In genomic region chr2:49921948-49922347, GRCm38 (mm10) we compare ENCODE assay signal across 16 mouse cellular contexts.
DNase-seq lines count a peak whose midpoint lies in the region; ATAC-seq and TF ChIP-seq lines count a peak whose summit lies in the region.
"Had no signal": no experiment of that assay in that cellular context is flagged by ENCODE, and none has a peak within 500 bp of the region (broad histone marks: within the 10 kb centered on the region; RNA-seq: fewer than 3 reads in every experiment).

No protein-coding gene starts in this region.

- no peak overlapping the region for H3K4me2 ChIP-seq in lung, embryonic 14.5 days
- no peak overlapping the region for H3K4me2 ChIP-seq in lung, postnatal 0 days (replicated peaks; ENCODE audit: low read depth, low read length)
- H3K4me2 ChIP-seq in neural tube, embryonic 15.5 days, result no peak overlapping the region
- H3K4me2 ChIP-seq: limb, embryonic 12.5 days had no signal

- no peak overlapping the region for H3K4me3 ChIP-seq in lung, embryonic 14.5 days (ENCODE audit: low read depth, low read length)
- no peak overlapping the region for H3K4me3 ChIP-seq in lung, postnatal 0 days (ENCODE audit: low read depth, low read length)
- H3K4me3 ChIP-seq in neural tube, embryonic 15.5 days (replicated peaks), result no peak overlapping the region
- H3K4me3 ChIP-seq: limb, embryonic 12.5 days had no signal

- H3K9me3 ChIP-seq in lung, embryonic 14.5 days (ENCODE audit: low read depth, low read length), result no peaks in the 10 kb centered on the region
- no peaks in the 10 kb centered on the region for H3K9me3 ChIP-seq in lung, postnatal 0 days (ENCODE audit: low read length)
- H3K9me3 ChIP-seq in neural tube, embryonic 15.5 days (replicated peaks), result no peaks in the 10 kb centered on the region
- H3K9me3 ChIP-seq: limb, embryonic 12.5 days had no signal

- no peaks in the 10 kb centered on the region for H3K27me3 ChIP-seq in lung, embryonic 14.5 days (ENCODE audit: insufficient read depth, low read length)
- H3K27me3 ChIP-seq in lung, postnatal 0 days (replicated peaks; ENCODE audit: insufficient read depth, low read length), result no peaks in the 10 kb centered on the region
- H3K27me3 ChIP-seq in neural tube, embryonic 15.5 days (replicated peaks), result no peaks in the 10 kb centered on the region
- H3K27me3 ChIP-seq: CH12.LX; limb, embryonic 12.5 days had no signal

- H3K27ac ChIP-seq in lung, embryonic 14.5 days (ENCODE audit: low read depth), result no peak overlapping the region
- no peak overlapping the region for H3K27ac ChIP-seq in lung, postnatal 0 days (ENCODE audit: low read length)
- H3K27ac ChIP-seq in neural tube, embryonic 15.5 days (replicated peaks), result no peak overlapping the region
- H3K27ac ChIP-seq: limb, embryonic 12.5 days had no signal

- no peaks in the 10 kb centered on the region for H3K4me1 ChIP-seq in lung, embryonic 14.5 days (ENCODE audit: insufficient read depth)
- H3K4me1 ChIP-seq in lung, postnatal 0 days (ENCODE audit: insufficient read depth, low read depth, low read length), result no peaks in the 10 kb centered on the region
- peaks cover 14% of the 10 kb centered on the region for H3K4me1 ChIP-seq in neural tube, embryonic 15.5 days

- peak; percentile 64 for DNase-seq in lung, embryonic 14.5 days
- no peak for DNase-seq in lung, postnatal 0 days (ENCODE audit: low spot score)
- peak; percentile 21 for DNase-seq in R1 (ENCODE audit: low read depth, low spot score)
- peak; percentile 63 for DNase-seq in embryo, embryonic 11 days
- no peak for DNase-seq in ovary, postnatal 14 days (ENCODE audit: low spot score)
- DNase-seq: cerebellum, adult 8-10 months; gastrocnemius, postnatal 10 days; heart, postnatal 10 days; kidney, adult 11 months; kidney, postnatal 4 days; lung, postnatal 36 days; thymus, postnatal 14 days had no signal

- no peaks in the 10 kb centered on the region for H3K36me3 ChIP-seq in lung, embryonic 14.5 days (ENCODE audit: insufficient read depth)
- H3K36me3 ChIP-seq in lung, postnatal 0 days (ENCODE audit: insufficient read depth, low read length), result no peaks in the 10 kb centered on the region
- H3K36me3 ChIP-seq in neural tube, embryonic 15.5 days, result no peaks in the 10 kb centered on the region
- H3K36me3 ChIP-seq: limb, embryonic 12.5 days had no signal

- 44% methylated on average over 8 of the region's 8 CpGs for WGBS in lung, embryonic 14.5 days
- WGBS in lung, postnatal 0 days, result 49% methylated on average over 8 of the region's 8 CpGs
- 46% methylated on average over 8 of the region's 8 CpGs for WGBS in neural tube, embryonic 15.5 days

- TF ChIP-seq CTCF in lung, embryonic 14.5 days (IDR thresholded peaks at IDR 0.05; ENCODE audit: low read depth), result no peak
- TF ChIP-seq CTCF in lung, postnatal 0 days (IDR thresholded peaks at IDR 0.05), result no peak

- no peak for TF ChIP-seq EP300 in lung, postnatal 0 days (IDR thresholded peaks at IDR 0.05)

- ATAC-seq in lung, embryonic 14.5 days (ENCODE audit: insufficient read depth), result no peak
- ATAC-seq in lung, postnatal 0 days, result no peak
- ATAC-seq in neural tube, embryonic 15.5 days (ENCODE audit: low FRiP score), result 0 out of 2 replicates have a peak, but pooled peaks have one; percentile 51
- no peak for ATAC-seq in cerebellum, adult (ENCODE audit: insufficient number of reproducible peaks, low FRiP score, low TSS enrichment)

- no peak overlapping the region for H3K9ac ChIP-seq in lung, embryonic 14.5 days
- no peak overlapping the region for H3K9ac ChIP-seq in lung, postnatal 0 days (replicated peaks; ENCODE audit: low read depth)
- no peak overlapping the region for H3K9ac ChIP-seq in neural tube, embryonic 15.5 days (replicated peaks)
- H3K9ac ChIP-seq: limb, embryonic 12.5 days had no signal

Comparison
In these comparisons a context has a peak if more than half of its experiments do, and no peak if none do; other contexts are left out.
1. DNase-seq: peak in lung, embryonic 14.5 days (single experiment), R1 (single experiment) and embryo, embryonic 11 days (single experiment); none in lung, postnatal 0 days (single experiment) and ovary, postnatal 14 days (single experiment).